Mouse (Mus musculus): ENCODE results near the gene Tmem183a. TPM values are rescaled to one million over a fixed set of nuclear protein-coding genes. Genes with fewer than 3 reads are reported as not detected.

Gene Tmem183a
- 33.5 and 36.1 TPM in 2 replicates for polyA plus RNA-seq (2015; fragmentation: Nextera tagmentation; extraction: Ambion mirVana)

GRCm38 (mm10) chr1:134361857-134362212, at the start of gene Tmem183a:
Gene Tmem183a, minus strand, starts transcription at chr1:134361979.

GRCm38 (mm10) chr1:134405509-134406413, 44.0 kb upstream of the Tmem183a start, which contains the start of gene Cyb5r1:
Gene Cyb5r1, plus strand, starts transcription at chr1:134405559.

GRCm38 (mm10) chr1:134385666-134386065, 23.9 kb upstream of the Tmem183a start, which contains the start of gene 4933406M09Rik:
Gene 4933406M09Rik, plus strand, starts transcription at chr1:134385940.

GRCm38 (mm10) chr1:134332770-134333271, 29.0 kb downstream of the Tmem183a start, which contains the start of gene Ppfia4:
Gene Ppfia4, minus strand, starts transcription at chr1:134332928.

Other genes with a start within 250 kb of the Tmem183a start
- 3.4 and 3.5 TPM in 2 replicates for gene Chil1, start 179.8 kb downstream of the Tmem183a start, polyA plus RNA-seq (2015; fragmentation: Nextera tagmentation; extraction: Ambion mirVana)
- 0.38 and 0.39 TPM in 2 replicates for gene Mybph, start 168.5 kb downstream of the Tmem183a start, polyA plus RNA-seq (2015; fragmentation: Nextera tagmentation; extraction: Ambion mirVana)
- 22.8 and 68.6 TPM in 2 replicates for gene Adora1, start 126.5 kb downstream of the Tmem183a start, polyA plus RNA-seq (2015; fragmentation: Nextera tagmentation; extraction: Ambion mirVana)
- gene Myog, start 72.0 kb downstream of the Tmem183a start, polyA plus RNA-seq (2015; fragmentation: Nextera tagmentation; extraction: Ambion mirVana) = 0.24 and 0.84 TPM in 2 replicates
- gene Ppfia4, start 29.1 kb downstream of the Tmem183a start, polyA plus RNA-seq (2015; fragmentation: Nextera tagmentation; extraction: Ambion mirVana) = 0.91 and 2.3 TPM in 2 replicates
- not detected in 2 replicates for gene 4933406M09Rik, start 24.0 kb upstream of the Tmem183a start, polyA plus RNA-seq (2015; fragmentation: Nextera tagmentation; extraction: Ambion mirVana)
- gene Cyb5r1, start 43.6 kb upstream of the Tmem183a start, polyA plus RNA-seq (2015; fragmentation: Nextera tagmentation; extraction: Ambion mirVana) = 18.1 and 27.8 TPM in 2 replicates
- 94.9 and 131 TPM in 2 replicates for gene Adipor1, start 53.4 kb upstream of the Tmem183a start, polyA plus RNA-seq (2015; fragmentation: Nextera tagmentation; extraction: Ambion mirVana)
- 11.7 and 17.8 TPM in 2 replicates for gene Klhl12, start 93.6 kb upstream of the Tmem183a start, polyA plus RNA-seq (2015; fragmentation: Nextera tagmentation; extraction: Ambion mirVana)
- gene Rabif, start 132.7 kb upstream of the Tmem183a start, polyA plus RNA-seq (2015; fragmentation: Nextera tagmentation; extraction: Ambion mirVana) = 28.2 and 39.4 TPM in 2 replicates
- gene Mgat4e, start 187.7 kb upstream of the Tmem183a start, polyA plus RNA-seq (2015; fragmentation: Nextera tagmentation; extraction: Ambion mirVana) = not detected in 2 replicates
- gene Kdm5b, start 198.2 kb upstream of the Tmem183a start, polyA plus RNA-seq (2015; fragmentation: Nextera tagmentation; extraction: Ambion mirVana) = 27.8 and 31.7 TPM in 2 replicates

Measured in adrenal gland, postnatal 0 days (tissue).